Mouse (Mus musculus) intestine, embryonic 14.5 days (tissue): ENCODE data around the gene Resf1. TPM values are rescaled to one million over a fixed set of nuclear protein-coding genes. Genes with fewer than 3 reads are reported as not detected.
"Not testable (repeated sequence)": the region's sequence is repeated elsewhere in the genome, so short reads cannot be mapped to it uniquely, and the experiment has no call there.

Experiments used
- ATAC-seq: fragments of 200-750 bp; cut with Nextera tagmentation; replicated peaks from 2 replicates; pipeline ENCODE4 v1.8.0; 2017; ENCODE audit warnings: low read depth, moderate number of reproducible peaks, moderate TSS enrichment, moderate library complexity; ENCODE audit not compliant: low FRiP score, low TSS enrichment
- DNase-seq: peaks from one replicate; pipeline ENCODE4 v3.0.0-alpha.2; 2018; ENCODE audit warnings: low spot score
- H3K27ac ChIP-seq: fragments of 300-500 bp; sonication (generic); 2 replicates; pipeline ENCODE4 v1.5.1; 2014; ENCODE audit warnings: low read depth, mild to moderate bottlenecking, control low read depth
- H3K27me3 ChIP-seq: fragments of 300-500 bp; sonication (generic); replicated peaks from 2 replicates; pipeline ENCODE4 v1.6.1; 2014; ENCODE audit warnings: low read length, control low read depth; ENCODE audit not compliant: control insufficient read depth, insufficient read depth
- H3K36me3 ChIP-seq: fragments of 300-500 bp; sonication (generic); 2 replicates; pipeline ENCODE4 v1.6.1; 2014; ENCODE audit warnings: low read length, control low read depth; ENCODE audit not compliant: control insufficient read depth, insufficient read depth
- H3K4me1 ChIP-seq: fragments of 300-500 bp; sonication (generic); replicated peaks from 2 replicates; pipeline ENCODE4 v1.6.1; 2014; ENCODE audit warnings: low read length, control low read depth, mixed read lengths; ENCODE audit not compliant: control insufficient read depth, insufficient read depth
- H3K4me2 ChIP-seq: fragments of 300-500 bp; sonication (generic); 2 replicates; pipeline ENCODE4 v1.6.1; 2014; ENCODE audit warnings: low read length
- H3K4me3 ChIP-seq: fragments of 300-500 bp; sonication (generic); 2 replicates; pipeline ENCODE4 v1.5.1; 2014; ENCODE audit warnings: low read depth, low read length, control low read depth, mixed read lengths
- H3K9ac ChIP-seq: fragments of 300-500 bp; sonication (generic); 2 replicates; pipeline ENCODE4 v1.6.1; 2014; ENCODE audit warnings: mild to moderate bottlenecking, low read length
- H3K9me3 ChIP-seq: fragments of 300-500 bp; sonication (generic); 2 replicates; pipeline ENCODE4 v1.6.1; 2016; ENCODE audit warnings: low read length, control low read depth; ENCODE audit not compliant: control insufficient read depth
- WGBS: fragments of 180-500 bp; shearing (Covaris S2); extraction: QIAGEN DNeasy Blood & Tissue Kit; methylation state at CpG from one replicate; pipeline ENCODE4 v1.1.7; 2014; 5-methylcytosine and 5-hydroxymethylcytosine counted together
- polyA plus RNA-seq: library from polyadenylated mRNA; unstranded; fragments of >200 nt; fragmentation: Nextera tagmentation; extraction: Ambion mirVana; gene quantifications from 2 replicates; pipeline ENCODE4 v1.2.1, GENCODE M21; 2014

Gene Resf1
- 45.9 and 53.6 TPM in 2 replicates for polyA plus RNA-seq

- Histone ChIP-seq H3K27ac (peak within 1 kb of the TSS; percentile 99), H3K4me3 (peak within 1 kb of the TSS; percentile 92), H3K27me3 (no peaks in the 10 kb centered on the region), H3K36me3 (peaks cover 22% of the 10 kb centered on the region), H3K9ac (peak within 1 kb of the TSS; percentile 97), H3K4me1 (peaks cover 11% of the 10 kb centered on the region), H3K4me2 (peak within 1 kb of the TSS; percentile 86), H3K9me3 (0 out of 2 replicates have a peak, but pooled peaks cover 5% of the 10 kb centered on the region)
- 4% methylated on average over 61 of the region's 61 CpGs for WGBS
- peak; percentile 92 for DNase-seq
- ATAC-seq = peak; percentile 99
Observed at GRCm38 (mm10) chr6:149308956-149309932, at the start of gene Resf1. Resf1 (plus strand) TSS chr6:149309414.

GRCm38 (mm10) chr6:149260801-149261239, 48.4 kb upstream of the Resf1 start:
- 79% methylated on average over 3 of the region's 3 CpGs for WGBS
- H3K27me3 ChIP-seq = no peaks in the 10 kb centered on the region

GRCm38 (mm10) chr6:149267951-149268350, 41.3 kb upstream of the Resf1 start:
- Histone ChIP-seq H3K9me3 (no peaks in the 10 kb centered on the region), H3K9ac (no peak overlapping the region), H3K4me2 (no peak overlapping the region), H3K27ac (no peak overlapping the region), H3K4me1 (no peaks in the 10 kb centered on the region), H3K27me3 (no peaks in the 10 kb centered on the region), H3K36me3 (no peaks in the 10 kb centered on the region), H3K4me3 (no peak overlapping the region)
- no peak for ATAC-seq
- DNase-seq = no peak

More at GRCm38 (mm10) chr6:149260801-149261239, 48.4 kb upstream of the Resf1 start:
- no peak for DNase-seq
- no peak overlapping the region for H3K4me3 ChIP-seq
- no peak overlapping the region for H3K27ac ChIP-seq
- peaks cover 7% of the 10 kb centered on the region for H3K9me3 ChIP-seq
- H3K4me2 ChIP-seq = no peak overlapping the region
- no peak for ATAC-seq
- no peak overlapping the region for H3K9ac ChIP-seq
- no peaks in the 10 kb centered on the region for H3K4me1 ChIP-seq
- no peaks in the 10 kb centered on the region for H3K36me3 ChIP-seq

- no peaks in the 10 kb centered on the region for H3K4me1 ChIP-seq
- ATAC-seq (no peak), DNase-seq (no peak)
- no peak overlapping the region for H3K27ac ChIP-seq
- H3K27me3 ChIP-seq = no peaks in the 10 kb centered on the region
- H3K4me3 ChIP-seq = no peak overlapping the region
- 44% methylated on average over 2 of the region's 2 CpGs for WGBS
- H3K9me3 ChIP-seq = peaks cover 14% of the 10 kb centered on the region; the same call in 1 of the 2 replicates
- no peak overlapping the region for H3K4me2 ChIP-seq
- H3K9ac ChIP-seq = no peak overlapping the region
- no peaks in the 10 kb centered on the region for H3K36me3 ChIP-seq
Observed at GRCm38 (mm10) chr6:149278248-149278731, 30.9 kb upstream of the Resf1 start.

GRCm38 (mm10) chr6:149278866-149279265, 30.3 kb upstream of the Resf1 start:
- 90% methylated on average over 1 of the region's 1 CpGs for WGBS

GRCm38 (mm10) chr6:149280511-149280910, 28.7 kb upstream of the Resf1 start:
- no peak overlapping the region for H3K4me2 ChIP-seq
- no peak for ATAC-seq
- no peak for DNase-seq
- H3K36me3 ChIP-seq = no peaks in the 10 kb centered on the region
- H3K9me3 ChIP-seq = peaks cover 11% of the 10 kb centered on the region; the same call in 1 of the 2 replicates
- no peak overlapping the region for H3K27ac ChIP-seq
- H3K27me3 ChIP-seq = no peaks in the 10 kb centered on the region
- no peak overlapping the region for H3K9ac ChIP-seq
- no peak overlapping the region for H3K4me3 ChIP-seq
- H3K4me1 ChIP-seq = no peaks in the 10 kb centered on the region

More at GRCm38 (mm10) chr6:149278866-149279265, 30.3 kb upstream of the Resf1 start:
- Histone ChIP-seq H3K9ac (no peak overlapping the region), H3K4me3 (no peak overlapping the region), H3K36me3 (no peaks in the 10 kb centered on the region), H3K4me1 (no peaks in the 10 kb centered on the region), H3K9me3 (peaks cover 14% of the 10 kb centered on the region; the same call in 1 of the 2 replicates), H3K27ac (no peak overlapping the region), H3K27me3 (no peaks in the 10 kb centered on the region), H3K4me2 (no peak overlapping the region)
- ATAC-seq = no peak
- no peak for DNase-seq

GRCm38 (mm10) chr6:149288190-149288589, 21.0 kb upstream of the Resf1 start:
- not testable (repeated sequence) for H3K4me1 ChIP-seq, DNase-seq, H3K27ac ChIP-seq, H3K27me3 ChIP-seq, H3K9me3 ChIP-seq, H3K36me3 ChIP-seq, H3K4me3 ChIP-seq, H3K9ac ChIP-seq, ATAC-seq, H3K4me2 ChIP-seq
- 92% methylated on average over 9 of the region's 9 CpGs for WGBS

GRCm38 (mm10) chr6:149303231-149303630, 6.0 kb upstream of the Resf1 start:
- H3K4me3 ChIP-seq, ATAC-seq, H3K9me3 ChIP-seq, H3K27ac ChIP-seq, H3K4me2 ChIP-seq, H3K4me1 ChIP-seq, H3K9ac ChIP-seq, H3K27me3 ChIP-seq, H3K36me3 ChIP-seq, DNase-seq: not testable (repeated sequence)
